Mouse (Mus musculus): Measurements from ENCODE around the gene Cdh7.

DNA sequence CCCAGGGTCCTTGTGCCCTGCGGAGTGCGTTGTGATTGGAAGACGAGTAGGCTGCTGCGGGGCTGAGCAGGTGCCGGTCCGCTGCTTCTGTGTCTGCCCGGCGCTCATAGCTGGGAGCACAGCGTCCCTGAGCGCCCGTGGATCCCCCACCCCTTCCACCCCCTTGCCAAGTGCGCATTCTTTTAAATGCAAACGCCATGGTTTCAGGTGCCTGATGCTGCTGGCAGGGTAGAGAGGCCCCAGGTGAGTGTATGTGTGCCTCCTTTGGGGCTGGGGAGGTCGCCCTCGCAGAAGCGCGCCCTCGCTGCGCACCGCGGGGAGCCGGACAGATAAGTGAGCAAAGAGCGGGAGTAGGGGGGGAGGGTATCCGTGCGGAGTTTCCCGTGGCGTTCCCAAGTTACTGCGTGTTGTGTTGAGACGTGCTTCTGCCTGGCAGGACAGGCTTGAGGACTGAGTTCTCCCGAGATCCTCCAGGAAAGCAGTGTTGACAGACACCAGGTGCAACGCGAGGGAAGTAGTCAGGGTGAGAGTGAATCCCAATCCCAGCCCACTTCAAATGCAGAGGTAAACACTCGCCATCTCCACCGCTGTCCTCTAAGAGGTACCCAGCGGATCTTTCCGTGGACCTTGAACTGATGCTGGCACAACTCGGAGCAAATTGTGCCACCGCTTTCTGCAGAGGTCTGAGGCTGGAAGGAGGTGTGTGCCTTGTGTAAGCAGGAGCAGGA, 742 bp downstream of the Cdh7 start:
- no peak for TF ChIP-seq POLR2A (IDR thresholded peaks at IDR 0.05; ENCODE audit: low read depth, low read length)
- no peak for TF ChIP-seq CTCF (IDR thresholded peaks at IDR 0.05; ENCODE audit: extremely low read depth, insufficient read depth, insufficient read length, insufficient replicate concordance)
